Mouse (Mus musculus) megakaryocyte progenitor cell, adult 5-6 weeks (primary cell): ENCODE measurements around the gene Ptpn11. TPM values are rescaled to one million over a fixed set of nuclear protein-coding genes. Genes with fewer than 3 reads are reported as not detected.

Experiments used
- ATAC-seq: replicated peaks from 2 replicates; pipeline ENCODE4 v1.8.0; 2016; ENCODE audit warnings: mild to moderate bottlenecking, moderate TSS enrichment, inconsistent platforms; ENCODE audit not compliant: poor library complexity
- total RNA-seq, 2 experiments: library from RNA; stranded (forward) in 1 of 2; stranded (reverse) in 1 of 2; fragments of 157-497, 149-512 nt in 1 of 2; fragments of 200-1000 nt in 1 of 2; gene quantifications; 2 replicates each; pipeline versions ENCODE4 v1.2.3 to v1.2.4; 2015 to 2017

The Ptpn11 gene
- total RNA-seq, 2 experiments from 2014 or later = 20.8 to 41.5 TPM

DNA sequence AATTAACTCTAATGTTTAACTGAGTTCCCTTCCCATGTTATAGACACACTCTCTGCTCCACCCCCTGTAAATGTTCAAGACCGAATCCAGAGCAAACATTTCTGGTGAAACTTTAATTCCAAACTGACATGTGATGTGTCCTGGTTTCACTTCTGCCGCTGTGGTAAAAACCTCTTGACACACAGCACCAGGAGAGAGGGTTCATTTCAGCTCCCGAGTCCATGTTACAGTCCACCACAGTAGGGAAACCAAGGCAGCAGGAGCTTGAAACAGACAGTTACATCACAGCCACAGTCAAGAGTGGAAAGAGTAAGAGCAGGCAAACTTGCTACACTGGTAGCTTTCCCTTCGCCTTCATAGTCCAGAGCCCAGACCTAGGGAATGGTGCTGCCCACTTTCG, 94.5 kb downstream of the Ptpn11 start:
- ATAC-seq = peak; percentile 54

DNA sequence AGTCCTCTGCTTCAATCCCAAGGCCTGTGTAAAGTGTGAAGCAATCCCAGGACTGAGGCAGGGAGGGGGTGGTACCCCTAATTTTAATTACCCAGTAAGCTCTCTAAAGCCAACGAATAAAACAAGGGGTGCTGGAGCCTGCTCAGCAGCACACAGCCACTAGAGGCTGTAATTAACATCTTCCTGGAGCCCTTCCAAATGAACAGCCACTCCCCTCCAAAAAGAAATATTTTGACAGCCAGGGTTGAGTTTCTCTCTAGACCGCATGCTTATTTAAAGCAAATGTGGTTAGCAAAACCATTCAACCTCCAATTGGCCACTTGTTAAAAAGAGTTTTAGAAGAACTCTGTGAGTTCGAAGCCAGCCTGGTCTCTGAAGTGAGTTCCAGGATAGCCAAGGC, 97.9 kb downstream of the Ptpn11 start:
- ATAC-seq = no peak

DNA sequence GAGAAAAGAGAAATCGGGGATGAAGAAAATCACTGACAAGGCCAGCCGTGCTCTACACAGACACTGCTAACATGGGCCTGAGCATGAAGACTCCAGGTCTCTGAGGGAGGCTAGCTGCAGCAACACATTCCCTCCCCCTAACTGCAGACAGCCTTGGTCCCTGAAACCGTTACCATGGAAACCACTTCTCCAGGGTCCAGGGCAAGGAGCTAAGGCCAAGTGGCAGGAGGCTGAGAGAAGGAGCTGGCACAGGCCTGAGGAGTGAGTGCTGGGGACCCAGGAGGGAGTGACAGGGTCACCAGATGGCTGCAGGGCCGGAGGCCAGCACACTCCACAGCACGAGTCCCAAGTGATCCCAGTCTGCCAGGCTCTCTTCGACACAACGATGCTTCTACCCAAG, 101.5 kb downstream of the Ptpn11 start:
- ATAC-seq = no peak

GRCm38 (mm10) chr5:121087733-121088132, 103.5 kb downstream of the Ptpn11 start:
- ATAC-seq = no peak

DNA sequence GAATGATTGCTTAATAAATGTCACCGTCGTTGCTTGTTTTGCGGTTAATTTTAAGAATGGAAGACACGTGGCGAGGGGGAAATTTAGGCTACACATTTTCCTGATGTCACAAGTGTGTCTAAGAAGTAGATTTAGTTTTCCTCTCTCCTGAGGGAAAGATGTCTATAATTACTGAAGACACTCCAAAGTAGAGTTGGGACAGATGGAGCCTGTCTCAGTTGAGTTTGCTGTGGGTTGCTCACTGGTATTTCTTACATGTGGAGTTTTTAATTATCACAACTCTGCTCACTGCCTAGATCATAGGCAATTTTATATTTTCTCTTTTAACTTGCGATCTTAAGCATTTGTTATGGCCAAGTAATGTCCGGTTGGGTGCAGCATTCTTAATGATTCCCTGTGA, 108.6 kb downstream of the Ptpn11 start:
- no peak for ATAC-seq

DNA sequence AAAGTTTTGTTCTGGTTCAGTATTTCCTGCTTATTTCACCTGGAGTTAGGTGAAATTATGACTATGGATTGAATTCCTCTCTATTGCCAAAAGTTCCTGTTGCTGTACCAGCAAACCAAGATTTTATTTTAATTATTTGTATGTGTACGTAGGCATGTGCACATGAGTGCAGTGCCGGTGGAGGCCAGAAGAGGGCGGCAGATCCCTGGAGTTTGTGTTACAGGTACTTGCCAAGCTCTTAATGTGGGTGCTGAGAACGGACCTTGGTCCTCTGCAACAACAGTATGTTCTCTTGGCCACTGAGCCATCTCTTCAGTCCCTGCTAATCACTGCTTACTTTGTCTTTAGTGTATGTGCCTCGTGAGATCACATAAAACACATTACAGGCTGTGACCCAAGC, 109.4 kb downstream of the Ptpn11 start:
- no peak for ATAC-seq

Other genes starting within 250 kb of the Ptpn11 start
- gene Rph3a, start 181.3 kb downstream of the Ptpn11 start, total RNA-seq (2015) = not detected in 2 replicates
- not detected in 2 replicates for gene Rph3a, start 181.3 kb downstream of the Ptpn11 start, total RNA-seq (2017)
- 2,970 and 3,030 TPM in 2 replicates for gene Rpl6, start 13.1 kb upstream of the Ptpn11 start, total RNA-seq (2015)
- 1,387 and 1,567 TPM in 2 replicates for gene Rpl6, start 13.1 kb upstream of the Ptpn11 start, total RNA-seq (2017)
- gene Hectd4, start 28.8 kb upstream of the Ptpn11 start, total RNA-seq (2015) = 16.2 and 22.8 TPM in 2 replicates
- 6.5 and 9.2 TPM in 2 replicates for gene Hectd4, start 28.8 kb upstream of the Ptpn11 start, total RNA-seq (2017)
- 29.1 and 36.4 TPM in 2 replicates for gene Trafd1, start 194.2 kb upstream of the Ptpn11 start, total RNA-seq (2015)
- gene Trafd1, start 194.2 kb upstream of the Ptpn11 start, total RNA-seq (2017) = 37.5 and 38.5 TPM in 2 replicates
- 35.9 and 39.7 TPM in 2 replicates for gene Naa25, start 206.5 kb upstream of the Ptpn11 start, total RNA-seq (2015)
- gene Naa25, start 206.5 kb upstream of the Ptpn11 start, total RNA-seq (2017) = 66.4 and 80.6 TPM in 2 replicates